Mouse (Mus musculus): Measurements from ENCODE around the gene Med27. TPM values are rescaled to one million over a fixed set of nuclear protein-coding genes. Genes with fewer than 3 reads are reported as not detected.

Med27 gene
- polyA plus RNA-seq, 1 experiment from 2014 or later = 65.9 TPM

- 0 out of 2 replicates have a peak, but pooled peaks have one; percentile 36 for ATAC-seq (replicated peaks; ENCODE audit: low FRiP score)
- Histone ChIP-seq H3K4me3 (ENCODE audit: low read depth, low read length) (no peak overlapping the region), H3K36me3 (ENCODE audit: control insufficient read depth, insufficient read depth, low read length) (no peaks in the 10 kb centered on the region), H3K9me3 (ENCODE audit: control insufficient read depth, low read length) (no peaks in the 10 kb centered on the region), H3K27ac (ENCODE audit: low read depth, low read length) (peak overlapping the region; percentile 2; the same call in 1 of the 2 replicates), H3K4me1 (replicated peaks; ENCODE audit: control insufficient read depth, insufficient read depth, low read length) (peaks cover 13% of the 10 kb centered on the region; the same call in 1 of the 2 replicates), H3K4me2 (ENCODE audit: low read depth, low read length, severe bottlenecking) (no peak overlapping the region), H3K9ac (ENCODE audit: low read length) (no peak overlapping the region), H3K27me3 (ENCODE audit: control insufficient read depth, insufficient read depth, low read length) (no peaks in the 10 kb centered on the region)
- 32% methylated on average over 7 of the region's 7 CpGs for WGBS
- DNase-seq (ENCODE audit: low spot score) = no peak
Observed at GRCm38 (mm10) chr2:29439857-29440502, 93.4 kb downstream of the Med27 start.

GRCm38 (mm10) chr2:29442275-29442674 is 95.7 kb downstream of the Med27 start:
- Histone ChIP-seq H3K27ac (ENCODE audit: low read depth, low read length) (no peak overlapping the region), H3K36me3 (ENCODE audit: control insufficient read depth, insufficient read depth, low read length) (no peaks in the 10 kb centered on the region), H3K4me1 (replicated peaks; ENCODE audit: control insufficient read depth, insufficient read depth, low read length) (peaks cover 13% of the 10 kb centered on the region; the same call in 1 of the 2 replicates), H3K27me3 (ENCODE audit: control insufficient read depth, insufficient read depth, low read length) (no peaks in the 10 kb centered on the region), H3K4me2 (ENCODE audit: low read depth, low read length, severe bottlenecking) (no peak overlapping the region), H3K9ac (ENCODE audit: low read length) (no peak overlapping the region), H3K9me3 (ENCODE audit: control insufficient read depth, low read length) (no peaks in the 10 kb centered on the region), H3K4me3 (ENCODE audit: low read depth, low read length) (no peak overlapping the region)
- no peak for DNase-seq (ENCODE audit: low spot score)
- ATAC-seq (replicated peaks; ENCODE audit: low FRiP score) = no peak

GRCm38 (mm10) chr2:29443626-29444217 is 97.1 kb downstream of the Med27 start:
- WGBS = 69% methylated on average over 2 of the region's 2 CpGs
- Histone ChIP-seq H3K9me3 (ENCODE audit: control insufficient read depth, low read length) (no peaks in the 10 kb centered on the region), H3K4me2 (ENCODE audit: low read depth, low read length, severe bottlenecking) (no peak overlapping the region), H3K27ac (ENCODE audit: low read depth, low read length) (peak overlapping the region; percentile 54; the same call in 1 of the 2 replicates), H3K9ac (ENCODE audit: low read length) (no peak overlapping the region), H3K27me3 (ENCODE audit: control insufficient read depth, insufficient read depth, low read length) (no peaks in the 10 kb centered on the region), H3K36me3 (ENCODE audit: control insufficient read depth, insufficient read depth, low read length) (no peaks in the 10 kb centered on the region), H3K4me3 (ENCODE audit: low read depth, low read length) (no peak overlapping the region), H3K4me1 (replicated peaks; ENCODE audit: control insufficient read depth, insufficient read depth, low read length) (peaks cover 15% of the 10 kb centered on the region; the same call in 1 of the 2 replicates)
- no peak for ATAC-seq (replicated peaks; ENCODE audit: low FRiP score)
- no peak for DNase-seq (ENCODE audit: low spot score)

- no peaks in the 10 kb centered on the region for H3K36me3 ChIP-seq (ENCODE audit: control insufficient read depth, insufficient read depth, low read length)
- no peak overlapping the region for H3K9ac ChIP-seq (ENCODE audit: low read length)
- no peaks in the 10 kb centered on the region for H3K9me3 ChIP-seq (ENCODE audit: control insufficient read depth, low read length)
- H3K27me3 ChIP-seq (ENCODE audit: control insufficient read depth, insufficient read depth, low read length) = no peaks in the 10 kb centered on the region
- 64% methylated on average over 7 of the region's 7 CpGs for WGBS
- no peak overlapping the region for H3K4me3 ChIP-seq (ENCODE audit: low read depth, low read length)
- ATAC-seq (replicated peaks; ENCODE audit: low FRiP score) = no peak
- no peak overlapping the region for H3K4me2 ChIP-seq (ENCODE audit: low read depth, low read length, severe bottlenecking)
- peaks cover 24% of the 10 kb centered on the region; the same call in 1 of the 2 replicates for H3K4me1 ChIP-seq (replicated peaks; ENCODE audit: control insufficient read depth, insufficient read depth, low read length)
- DNase-seq (ENCODE audit: low spot score) = no peak
- peak overlapping the region; percentile 21; the same call in 1 of the 2 replicates for H3K27ac ChIP-seq (ENCODE audit: low read depth, low read length)
Observed at GRCm38 (mm10) chr2:29448476-29449002, 101.9 kb downstream of the Med27 start.

- ATAC-seq (replicated peaks; ENCODE audit: low FRiP score) = no peak
Observed at GRCm38 (mm10) chr2:29451368-29451999, 104.9 kb downstream of the Med27 start.

GRCm38 (mm10) chr2:29453376-29453775 is 106.8 kb downstream of the Med27 start:
- Histone ChIP-seq H3K9me3 (ENCODE audit: control insufficient read depth, low read length) (no peaks in the 10 kb centered on the region), H3K36me3 (ENCODE audit: control insufficient read depth, insufficient read depth, low read length) (no peaks in the 10 kb centered on the region), H3K27ac (ENCODE audit: low read depth, low read length) (no peak overlapping the region), H3K4me2 (ENCODE audit: low read depth, low read length, severe bottlenecking) (no peak overlapping the region), H3K4me3 (ENCODE audit: low read depth, low read length) (no peak overlapping the region), H3K27me3 (ENCODE audit: control insufficient read depth, insufficient read depth, low read length) (no peaks in the 10 kb centered on the region), H3K4me1 (replicated peaks; ENCODE audit: control insufficient read depth, insufficient read depth, low read length) (peaks cover 26% of the 10 kb centered on the region), H3K9ac (ENCODE audit: low read length) (no peak overlapping the region)
- DNase-seq (ENCODE audit: low spot score) = no peak
- no peak for ATAC-seq (replicated peaks; ENCODE audit: low FRiP score)
- 41% methylated on average over 4 of the region's 4 CpGs for WGBS

More at GRCm38 (mm10) chr2:29451368-29451999, 104.9 kb downstream of the Med27 start:
- no peaks in the 10 kb centered on the region for H3K9me3 ChIP-seq (ENCODE audit: control insufficient read depth, low read length)
- H3K4me3 ChIP-seq (ENCODE audit: low read depth, low read length) = no peak overlapping the region
- 75% methylated on average over 14 of the region's 14 CpGs for WGBS
- H3K27me3 ChIP-seq (ENCODE audit: control insufficient read depth, insufficient read depth, low read length) = no peaks in the 10 kb centered on the region
- H3K36me3 ChIP-seq (ENCODE audit: control insufficient read depth, insufficient read depth, low read length) = no peaks in the 10 kb centered on the region
- no peak overlapping the region for H3K4me2 ChIP-seq (ENCODE audit: low read depth, low read length, severe bottlenecking)
- H3K4me1 ChIP-seq (replicated peaks; ENCODE audit: control insufficient read depth, insufficient read depth, low read length) = peaks cover 26% of the 10 kb centered on the region
- no peak overlapping the region for H3K9ac ChIP-seq (ENCODE audit: low read length)
- H3K27ac ChIP-seq (ENCODE audit: low read depth, low read length) = no peak overlapping the region
- DNase-seq (ENCODE audit: low spot score) = no peak

GRCm38 (mm10) chr2:29456631-29457320 is 110.2 kb downstream of the Med27 start:
- WGBS = 79% methylated on average over 9 of the region's 9 CpGs
- no peak overlapping the region for H3K27ac ChIP-seq (ENCODE audit: low read depth, low read length)
- ATAC-seq (replicated peaks; ENCODE audit: low FRiP score) (no peak), DNase-seq (ENCODE audit: low spot score) (no peak)
- H3K4me2 ChIP-seq (ENCODE audit: low read depth, low read length, severe bottlenecking) = no peak overlapping the region
- H3K4me3 ChIP-seq (ENCODE audit: low read depth, low read length) = no peak overlapping the region
- peaks cover 15% of the 10 kb centered on the region for H3K4me1 ChIP-seq (replicated peaks; ENCODE audit: control insufficient read depth, insufficient read depth, low read length)
- no peaks in the 10 kb centered on the region for H3K36me3 ChIP-seq (ENCODE audit: control insufficient read depth, insufficient read depth, low read length)
- no peaks in the 10 kb centered on the region for H3K27me3 ChIP-seq (ENCODE audit: control insufficient read depth, insufficient read depth, low read length)
- no peak overlapping the region for H3K9ac ChIP-seq (ENCODE audit: low read length)
- H3K9me3 ChIP-seq (ENCODE audit: control insufficient read depth, low read length) = no peaks in the 10 kb centered on the region

- Histone ChIP-seq H3K4me1 (replicated peaks; ENCODE audit: control insufficient read depth, insufficient read depth, low read length) (peaks cover 12% of the 10 kb centered on the region), H3K27me3 (ENCODE audit: control insufficient read depth, insufficient read depth, low read length) (no peaks in the 10 kb centered on the region), H3K9ac (ENCODE audit: low read length) (no peak overlapping the region), H3K9me3 (ENCODE audit: control insufficient read depth, low read length) (no peaks in the 10 kb centered on the region), H3K4me2 (ENCODE audit: low read depth, low read length, severe bottlenecking) (no peak overlapping the region), H3K4me3 (ENCODE audit: low read depth, low read length) (no peak overlapping the region), H3K27ac (ENCODE audit: low read depth, low read length) (no peak overlapping the region), H3K36me3 (ENCODE audit: control insufficient read depth, insufficient read depth, low read length) (no peaks in the 10 kb centered on the region)
- DNase-seq (ENCODE audit: low spot score) = no peak
- no peak for ATAC-seq (replicated peaks; ENCODE audit: low FRiP score)
- 81% methylated on average over 2 of the region's 2 CpGs for WGBS
Observed at GRCm38 (mm10) chr2:29457677-29458076, 111.1 kb downstream of the Med27 start.
